Mouse (Mus musculus) cerebellum, postnatal 14 days (tissue): ENCODE data around the gene E2f6.

Experiments used
- DNase-seq, 2 experiments: peaks; one replicate each; pipeline ENCODE4 v3.0.0; 2021; ENCODE audit warnings: mixed read lengths in 2 of 2

E2f6 gene

GRCm38 (mm10) chr12:16800959-16801315 lies 9.8 kb upstream of the E2f6 start:
- DNase-seq = no peak

GRCm38 (mm10) chr12:16803237-16803955 lies 7.4 kb upstream of the E2f6 start:
- DNase-seq = no peak

- no peak for DNase-seq
These were observed 6.8 kb upstream of the E2f6 start for GRCm38 (mm10) chr12:16803956-16804430.

- DNase-seq = peak; percentile 89 to 95
These were observed 5.3 kb upstream of the E2f6 start for GRCm38 (mm10) chr12:16805511-16805910.

- DNase-seq = peak; percentile 54 to 59
These were observed 2.7 kb upstream of the E2f6 start for GRCm38 (mm10) chr12:16808045-16808444.

- DNase-seq = no peak
These were observed 714 bp downstream of the E2f6 start for GRCm38 (mm10) chr12:16811477-16811876.

GRCm38 (mm10) chr12:16817147-16817546 lies 6.4 kb downstream of the E2f6 start:
- no peak for DNase-seq

- no peak for DNase-seq
These were observed 7.8 kb downstream of the E2f6 start for GRCm38 (mm10) chr12:16818513-16818912.

GRCm38 (mm10) chr12:16820761-16821160 lies 10.0 kb downstream of the E2f6 start:
- peak; percentile 42 to 50 for DNase-seq

- no peak for DNase-seq
These were observed 11.5 kb downstream of the E2f6 start for GRCm38 (mm10) chr12:16822181-16822734.

- no peak for DNase-seq
These were observed 12.9 kb downstream of the E2f6 start for GRCm38 (mm10) chr12:16823701-16824100.

GRCm38 (mm10) chr12:16828505-16828904 lies 17.7 kb downstream of the E2f6 start:
- DNase-seq = peak in 1 of 2 experiments; percentile 48

GRCm38 (mm10) chr12:16829785-16830184 lies 19.0 kb downstream of the E2f6 start:
- DNase-seq = peak in 1 of 2 experiments; percentile 40

GRCm38 (mm10) chr12:16831071-16831470 lies 20.3 kb downstream of the E2f6 start:
- DNase-seq = no peak

GRCm38 (mm10) chr12:16834701-16835100 lies 23.9 kb downstream of the E2f6 start:
- no peak for DNase-seq

GRCm38 (mm10) chr12:16836188-16836587 lies 25.4 kb downstream of the E2f6 start:
- peak; percentile 69 for DNase-seq

- no peak for DNase-seq
These were observed 27.0 kb downstream of the E2f6 start for GRCm38 (mm10) chr12:16837766-16838165.

- no peak for DNase-seq
These were observed 30.3 kb downstream of the E2f6 start for GRCm38 (mm10) chr12:16840842-16841782.

GRCm38 (mm10) chr12:16844623-16845592 lies 34.1 kb downstream of the E2f6 start:
- peak; percentile 56 to 61 for DNase-seq

GRCm38 (mm10) chr12:16847204-16847792 lies 36.5 kb downstream of the E2f6 start:
- DNase-seq = no peak

- no peak for DNase-seq
These were observed 37.7 kb downstream of the E2f6 start for GRCm38 (mm10) chr12:16848501-16848900.

GRCm38 (mm10) chr12:16849821-16850220 lies 39.1 kb downstream of the E2f6 start:
- no peak for DNase-seq
